Mouse (Mus musculus): ENCODE data around the gene Omt2a.
"Not testable (repeated sequence)": the region's sequence is repeated elsewhere in the genome, so short reads cannot be mapped to it uniquely, and the experiment has no call there.

Gene Omt2a

DNA sequence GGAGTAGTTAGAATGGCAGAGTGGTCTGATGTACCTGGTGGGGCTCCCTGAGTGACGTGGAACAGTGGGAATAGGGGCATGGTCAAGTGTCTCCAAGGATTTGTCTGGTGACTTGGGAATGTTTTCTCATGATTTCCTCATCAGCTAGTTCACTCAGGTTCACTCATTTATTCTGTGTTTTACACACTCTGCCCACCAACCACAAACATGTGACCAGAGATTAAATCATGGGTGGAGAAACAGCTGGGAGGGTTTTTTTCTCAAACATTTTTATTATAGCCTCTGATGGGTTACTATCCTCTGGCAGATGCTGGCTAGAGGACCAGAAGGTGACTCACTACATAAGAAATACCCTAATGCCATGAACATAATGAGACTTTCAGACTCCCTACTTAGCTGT is 16.4 kb downstream of the Omt2a start:
- no peak for DNase-seq (ENCODE audit: low spot score in 2 of 2)

DNA sequence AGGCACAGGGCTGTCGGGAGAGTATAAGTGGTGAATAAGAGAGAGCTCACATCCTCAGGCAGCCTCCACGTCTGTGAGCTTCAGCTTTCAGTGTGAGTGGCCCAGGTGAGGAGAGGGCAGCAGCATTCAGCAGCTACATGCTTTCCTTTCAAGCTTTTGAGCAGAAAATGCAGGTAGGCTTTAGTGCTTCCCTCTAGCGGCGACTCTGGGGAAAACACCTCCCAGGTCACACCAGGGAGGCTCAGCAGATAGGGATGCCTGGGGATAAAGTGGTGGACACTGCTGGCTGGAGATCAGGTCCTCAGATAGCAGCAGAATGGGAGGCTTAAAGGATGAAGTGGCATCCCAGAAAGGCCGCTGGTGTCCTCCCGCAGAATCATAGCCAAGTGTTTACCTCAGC is 18.5 kb downstream of the Omt2a start:
- peak; percentile 31 to 38 for DNase-seq (ENCODE audit: low spot score in 2 of 2)

DNA sequence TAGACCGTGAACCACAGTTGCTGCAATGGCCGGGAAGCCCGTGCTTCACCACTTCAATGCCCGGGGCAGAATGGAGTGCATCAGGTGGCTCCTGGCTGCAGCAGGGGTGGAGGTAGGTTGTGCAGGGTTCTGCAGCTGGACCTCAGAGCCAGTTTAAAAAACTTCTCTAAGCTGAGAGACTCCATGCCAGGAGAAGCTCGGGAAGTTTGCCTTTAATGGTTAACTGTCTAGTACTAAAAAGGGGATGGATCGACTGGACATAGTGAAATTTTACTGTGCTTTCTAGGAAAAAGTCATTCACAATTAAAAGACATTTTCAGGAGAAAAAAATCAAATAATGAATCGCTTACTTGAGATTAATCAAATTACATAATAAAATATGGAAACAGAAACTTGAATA is 19.8 kb downstream of the Omt2a start:
- not testable (repeated sequence) for DNase-seq (ENCODE audit: low spot score in 2 of 2)

DNA sequence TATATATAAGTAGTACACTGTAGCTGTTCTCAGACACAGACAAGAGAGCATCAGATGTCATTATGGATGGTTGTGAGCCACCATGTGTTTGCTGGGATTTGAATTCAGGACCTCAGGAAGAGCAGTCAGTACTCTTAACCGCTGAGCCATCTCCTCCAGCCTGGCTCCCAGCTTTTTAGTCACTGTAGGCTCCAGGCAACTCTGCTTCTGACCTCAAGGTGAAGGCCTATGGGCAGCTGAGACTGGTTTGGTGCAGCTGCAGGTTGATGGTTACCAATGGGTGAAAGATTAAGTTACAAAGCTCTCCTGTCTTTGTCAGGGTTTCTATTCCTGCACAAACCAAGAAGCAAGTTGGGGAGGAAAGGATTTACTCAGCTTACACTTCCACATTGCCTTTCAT is 20.9 kb downstream of the Omt2a start:
- DNase-seq (ENCODE audit: low spot score in 2 of 2), result not testable (repeated sequence)

DNA sequence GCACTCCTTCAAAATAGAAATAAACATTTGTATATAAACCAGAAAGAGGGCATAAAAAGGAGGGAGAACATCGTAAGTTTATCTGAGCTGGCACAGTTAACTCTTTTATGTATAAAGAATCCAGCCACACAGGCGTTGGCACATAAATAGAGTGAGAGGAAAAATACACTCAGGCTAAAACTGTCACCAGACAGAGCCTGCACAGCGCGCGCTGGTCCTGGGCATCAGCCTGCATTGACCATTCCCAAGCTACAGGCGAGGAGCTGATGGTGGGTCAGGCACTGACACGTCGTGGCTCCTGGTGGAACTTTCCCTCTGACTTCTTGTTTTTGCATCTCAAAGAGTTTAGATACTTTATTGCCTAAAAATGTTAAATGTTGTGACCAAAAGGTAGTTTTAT is 22.1 kb downstream of the Omt2a start:
- not testable (repeated sequence) for DNase-seq (ENCODE audit: low spot score in 2 of 2)

DNA sequence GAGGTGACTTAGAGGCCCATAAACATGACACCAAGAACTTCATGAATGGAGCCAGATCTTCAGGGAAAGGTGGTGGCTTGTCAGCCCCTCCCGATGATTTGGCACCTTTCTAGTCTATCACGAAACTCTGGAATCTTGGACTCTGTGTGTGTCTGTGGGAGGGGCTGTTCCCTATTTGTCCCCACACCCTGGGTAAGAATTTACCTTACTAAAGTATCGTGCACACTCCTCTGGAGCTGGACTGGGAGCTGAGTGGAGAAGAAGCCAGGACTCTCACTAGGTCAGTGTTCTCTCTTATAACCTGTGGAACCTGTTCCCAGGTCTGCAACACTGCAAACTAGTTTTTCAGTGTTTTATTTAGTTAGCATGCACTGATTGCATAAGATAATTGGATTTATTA is 24.9 kb downstream of the Omt2a start, which contains the start of gene Gm10639:
Gene Gm10639 (plus strand): TSS at position 201 of the 400 bp plus-strand sequence.
- DNase-seq (ENCODE audit: low spot score in 2 of 2), result not testable (repeated sequence)

DNA sequence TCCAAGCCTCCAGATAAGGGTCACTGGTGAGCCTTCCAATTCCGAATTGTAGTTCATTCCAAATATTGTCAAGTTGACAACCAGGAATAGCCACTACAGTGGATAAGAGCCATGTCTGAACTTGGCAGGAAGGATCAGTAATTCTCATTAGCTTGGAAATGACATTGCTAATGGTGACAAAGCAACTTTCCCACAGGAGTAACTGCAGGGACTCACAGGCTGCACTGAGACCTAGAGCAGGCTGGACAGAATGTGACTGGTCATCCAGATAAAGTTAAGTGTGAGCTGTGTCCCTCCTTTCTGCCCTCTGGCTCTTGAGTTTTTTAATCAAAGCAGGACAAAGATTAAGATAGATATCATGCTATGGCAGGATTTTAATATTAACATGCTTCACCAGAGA is 25.5 kb downstream of the Omt2a start:
- DNase-seq (ENCODE audit: low spot score in 2 of 2), result not testable (repeated sequence)

DNA sequence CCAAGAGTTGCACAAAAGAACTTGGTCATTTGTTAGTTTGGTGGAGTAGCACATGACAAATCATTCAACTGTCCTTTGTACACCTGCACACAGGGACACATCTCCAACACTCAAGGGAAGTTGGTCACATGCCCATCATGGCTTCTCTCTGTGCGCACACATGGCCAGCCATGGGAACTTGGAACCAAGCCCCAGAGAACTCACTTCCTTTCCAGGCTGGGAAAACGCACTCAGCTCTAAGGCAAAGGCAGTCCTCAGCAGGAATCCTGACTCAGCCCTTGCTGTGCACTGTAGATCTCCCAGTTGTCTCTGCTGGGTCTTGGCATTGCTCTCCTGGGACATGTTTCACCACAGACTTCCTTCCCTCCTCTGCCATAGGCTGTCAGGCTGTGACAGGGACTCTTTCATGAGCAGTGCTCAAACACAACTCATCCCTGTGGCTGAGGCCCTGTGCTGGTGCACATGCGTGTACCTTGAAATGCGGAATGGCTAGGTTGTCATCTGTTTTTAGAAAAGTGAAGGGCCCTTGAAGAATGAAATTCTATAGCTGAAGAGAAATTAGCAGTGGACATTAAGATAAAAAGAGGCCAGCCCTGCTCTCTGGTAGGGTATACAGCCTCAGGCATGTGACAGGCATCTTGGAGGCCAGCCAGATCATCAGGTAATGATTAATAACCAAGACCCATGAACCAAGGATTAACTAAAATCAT is 32.4 kb downstream of the Omt2a start:
- DNase-seq (ENCODE audit: low spot score in 2 of 2), result peak; percentile 10 to 20

DNA sequence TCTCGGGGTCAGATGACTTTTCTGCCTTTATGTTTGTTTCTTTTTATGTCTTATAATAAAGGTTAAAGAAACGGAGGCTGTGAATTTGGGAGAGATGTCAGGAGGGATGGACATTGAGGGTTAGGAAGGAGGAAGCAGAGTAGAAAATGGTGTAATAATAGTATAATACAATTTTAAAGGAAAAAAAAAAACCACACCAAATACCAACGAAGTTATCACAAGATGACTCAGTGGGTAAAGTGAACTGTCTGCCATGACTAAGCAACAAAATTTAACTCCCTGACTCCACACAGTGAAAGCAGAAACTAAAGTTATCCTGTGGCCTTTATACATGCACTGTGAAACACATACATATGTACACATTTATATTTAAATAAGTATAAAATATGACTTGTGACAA is 43.7 kb downstream of the Omt2a start:
- DNase-seq (ENCODE audit: low spot score in 2 of 2), result not testable (repeated sequence)
